Mouse (Mus musculus) forebrain, postnatal 0 days (tissue): Measurements from ENCODE around the gene 2810408A11Rik. TPM values are rescaled to one million over a fixed set of nuclear protein-coding genes. Genes with fewer than 3 reads are reported as not detected.

Source experiments
- ATAC-seq: fragments of 200-750 bp; cut with Nextera tagmentation; 2 replicates; pipeline ENCODE4 v1.8.0; 2017; ENCODE audit warnings: mild to moderate bottlenecking, moderate library complexity
- DNase-seq: peaks from one replicate; pipeline ENCODE4 v3.0.0-alpha.2; 2015
- H3K27ac ChIP-seq: fragments of 300-500 bp; sonication (generic); 2 replicates; pipeline ENCODE4 v1.5.1; 2014; ENCODE audit warnings: low read depth, mild to moderate bottlenecking, antibody characterized with exemption, low read length, moderate library complexity, mixed read lengths
- H3K27me3 ChIP-seq: fragments of 300-500 bp; sonication (generic); 2 replicates; pipeline ENCODE4 v1.6.1; 2014; ENCODE audit warnings: mild to moderate bottlenecking, low read length, mixed read lengths; ENCODE audit not compliant: insufficient read depth
- H3K36me3 ChIP-seq: fragments of 300-500 bp; sonication (generic); 2 replicates; pipeline ENCODE4 v1.6.1; 2014; ENCODE audit warnings: mild to moderate bottlenecking, moderate library complexity; ENCODE audit not compliant: insufficient read depth
- H3K4me1 ChIP-seq: fragments of 300-500 bp; sonication (generic); 2 replicates; pipeline ENCODE4 v1.6.1; 2014; ENCODE audit warnings: antibody characterized with exemption; ENCODE audit not compliant: insufficient read depth
- H3K4me2 ChIP-seq: fragments of 300-500 bp; sonication (generic); 2 replicates; pipeline ENCODE4 v1.6.1; 2014; ENCODE audit warnings: low read depth, mild to moderate bottlenecking, moderate library complexity
- H3K4me3 ChIP-seq: fragments of 300-500 bp; sonication (generic); 2 replicates; pipeline ENCODE4 v1.5.1; 2014; ENCODE audit warnings: low read depth, low read length, mixed read lengths
- H3K9ac ChIP-seq: fragments of 300-500 bp; sonication (generic); 2 replicates; pipeline ENCODE4 v1.6.1; 2014; ENCODE audit warnings: mild to moderate bottlenecking
- H3K9me3 ChIP-seq: fragments of 300-500 bp; sonication (generic); 2 replicates; pipeline ENCODE4 v1.6.1; 2016; ENCODE audit warnings: low read length
- CTCF ChIP-seq: sonication (generic); IDR thresholded peaks from 2 replicates; pipeline ENCODE4 v1.5.1; 2016; ENCODE audit warnings: antibody characterized with exemption, control low read depth, low read depth
- WGBS: fragments of 180-500 bp; shearing (Covaris S2); extraction: QIAGEN DNeasy Blood & Tissue Kit; methylation state at CpG from one replicate; pipeline ENCODE4 v1.1.7; 2014; 5-methylcytosine and 5-hydroxymethylcytosine counted together
- polyA plus RNA-seq: library from polyadenylated mRNA; unstranded; fragments of >200 nt; fragmentation: Nextera tagmentation; extraction: Ambion mirVana; gene quantifications from 2 replicates; pipeline ENCODE4 v1.2.1, GENCODE M21; 2015
- total RNA-seq: library from RNA; depleted of rRNA; stranded (reverse); fragments of >200 nt; gene quantifications from 2 replicates; pipeline ENCODE4 v1.2.3, GENCODE M21; 2014

2810408A11Rik gene
- total and polyA plus RNA-seq, 2 experiments from 2014 or later, result 10.5 to 11.4 TPM

GRCm38 (mm10) chr11:69910781-69911560 lies 10.2 kb upstream of the 2810408A11Rik start:
- WGBS, result 93% methylated on average over 17 of the region's 17 CpGs
- Histone ChIP-seq H3K27me3 (no peaks in the 10 kb centered on the region), H3K9me3 (no peaks in the 10 kb centered on the region), H3K27ac (no peak overlapping the region), H3K4me1 (peaks cover 5% of the 10 kb centered on the region; the same call in 1 of the 2 replicates), H3K36me3 (peaks cover 89% of the 10 kb centered on the region), H3K4me2 (no peak overlapping the region), H3K9ac (no peak overlapping the region), H3K4me3 (no peak overlapping the region)
- TF ChIP-seq CTCF, result no peak
- ATAC-seq, result no peak
- DNase-seq, result no peak

GRCm38 (mm10) chr11:69910177-69910576 lies 9.4 kb upstream of the 2810408A11Rik start:
- ATAC-seq, result no peak
- 95% methylated on average over 8 of the region's 8 CpGs for WGBS
- no peak for DNase-seq

GRCm38 (mm10) chr11:69909174-69909573 lies 8.4 kb upstream of the 2810408A11Rik start:
- Histone ChIP-seq H3K27ac (no peak overlapping the region), H3K4me1 (no peaks in the 10 kb centered on the region), H3K4me2 (no peak overlapping the region), H3K4me3 (no peak overlapping the region), H3K36me3 (peaks cover 94% of the 10 kb centered on the region), H3K9ac (no peak overlapping the region), H3K9me3 (no peaks in the 10 kb centered on the region), H3K27me3 (no peaks in the 10 kb centered on the region)
- no peak for ATAC-seq
- DNase-seq, result no peak
- 89% methylated on average over 5 of the region's 5 CpGs for WGBS
- TF ChIP-seq CTCF, result no peak

More at GRCm38 (mm10) chr11:69910177-69910576, 9.4 kb upstream of the 2810408A11Rik start:
- H3K27me3 ChIP-seq, result no peaks in the 10 kb centered on the region
- H3K4me3 ChIP-seq, result no peak overlapping the region
- H3K36me3 ChIP-seq, result peaks cover 89% of the 10 kb centered on the region
- no peak overlapping the region for H3K27ac ChIP-seq
- H3K4me2 ChIP-seq, result no peak overlapping the region
- no peak for TF ChIP-seq CTCF
- H3K9ac ChIP-seq, result no peak overlapping the region
- no peaks in the 10 kb centered on the region for H3K9me3 ChIP-seq
- peaks cover 5% of the 10 kb centered on the region; the same call in 1 of the 2 replicates for H3K4me1 ChIP-seq

GRCm38 (mm10) chr11:69908645-69909044 lies 7.9 kb upstream of the 2810408A11Rik start:
- H3K27me3 ChIP-seq, result no peaks in the 10 kb centered on the region

GRCm38 (mm10) chr11:69904311-69904710 lies 3.5 kb upstream of the 2810408A11Rik start:
- no peak overlapping the region for H3K4me2 ChIP-seq
- 95% methylated on average over 9 of the region's 9 CpGs for WGBS
- ATAC-seq, result no peak
- no peak overlapping the region for H3K27ac ChIP-seq
- no peak for DNase-seq
- peaks cover 60% of the 10 kb centered on the region for H3K36me3 ChIP-seq
- no peaks in the 10 kb centered on the region for H3K9me3 ChIP-seq
- H3K9ac ChIP-seq, result no peak overlapping the region
- TF ChIP-seq CTCF, result no peak
- no peaks in the 10 kb centered on the region for H3K27me3 ChIP-seq
- no peak overlapping the region for H3K4me3 ChIP-seq
- peaks cover 9% of the 10 kb centered on the region for H3K4me1 ChIP-seq

More at GRCm38 (mm10) chr11:69908645-69909044, 7.9 kb upstream of the 2810408A11Rik start:
- ATAC-seq (no peak), DNase-seq (no peak)
- Histone ChIP-seq H3K4me1 (no peaks in the 10 kb centered on the region), H3K4me2 (no peak overlapping the region), H3K9ac (no peak overlapping the region), H3K27ac (no peak overlapping the region), H3K9me3 (no peaks in the 10 kb centered on the region), H3K4me3 (no peak overlapping the region), H3K36me3 (peaks cover 99% of the 10 kb centered on the region)
- TF ChIP-seq CTCF, result no peak
- 89% methylated on average over 11 of the region's 11 CpGs for WGBS

- DNase-seq, result no peak
- Histone ChIP-seq H3K27ac (no peak overlapping the region), H3K4me3 (no peak overlapping the region), H3K4me2 (peak overlapping the region; percentile 89; the same call in 1 of the 2 replicates), H3K9ac (no peak overlapping the region), H3K36me3 (peaks cover 47% of the 10 kb centered on the region), H3K27me3 (no peaks in the 10 kb centered on the region), H3K4me1 (peaks cover 14% of the 10 kb centered on the region), H3K9me3 (no peaks in the 10 kb centered on the region)
- no peak for ATAC-seq
- WGBS, result 88% methylated on average over 13 of the region's 13 CpGs
- TF ChIP-seq CTCF, result no peak
Measured at GRCm38 (mm10) chr11:69902972-69903371, 2.2 kb upstream of the 2810408A11Rik start.

GRCm38 (mm10) chr11:69901993-69902392 lies 1.2 kb upstream of the 2810408A11Rik start:
- no peak for TF ChIP-seq CTCF
- WGBS, result under 1% methylated on average over 36 of the region's 39 CpGs
- Histone ChIP-seq H3K4me3 (peak overlapping the region; percentile 82), H3K9me3 (no peaks in the 10 kb centered on the region), H3K4me1 (peaks cover 14% of the 10 kb centered on the region), H3K27me3 (no peaks in the 10 kb centered on the region), H3K27ac (peak overlapping the region; percentile 91), H3K4me2 (peak overlapping the region; percentile 89), H3K36me3 (peaks cover 37% of the 10 kb centered on the region), H3K9ac (peak overlapping the region; percentile 74)
- no peak for ATAC-seq
- DNase-seq, result peak; percentile 26
